In the genomic region with DNA sequence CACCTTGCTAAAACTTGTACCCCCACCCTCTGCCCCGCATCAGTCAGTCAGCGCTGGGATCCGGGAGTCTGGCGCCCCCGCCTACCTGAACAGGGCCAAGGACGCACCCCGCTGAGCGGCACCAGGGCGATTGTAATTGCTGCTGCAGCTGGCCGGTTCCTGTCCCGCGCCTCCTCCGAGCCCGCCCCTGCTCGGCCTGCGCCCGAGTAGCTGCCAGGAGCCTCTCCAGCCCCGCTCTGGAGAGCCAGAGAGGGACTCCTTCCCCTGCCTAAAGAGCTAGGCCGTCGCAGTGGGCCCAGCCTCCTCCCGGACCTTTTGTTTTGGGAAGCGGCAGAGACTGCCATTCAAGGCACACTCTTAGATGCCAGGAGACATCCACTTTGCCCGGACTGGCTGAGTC, we compare ENCODE assay signal across 9 mouse cellular contexts. TPM values are rescaled to one million over a fixed set of nuclear protein-coding genes. Genes with fewer than 3 reads are reported as not detected.
DNase-seq lines count a peak whose midpoint lies in the region; ATAC-seq and TF ChIP-seq lines count a peak whose summit lies in the region.
"Had no signal": no experiment of that assay in that cellular context is flagged by ENCODE, and none has a peak within 500 bp of the region (broad histone marks: within the 10 kb centered on the region; RNA-seq: fewer than 3 reads in every experiment).

No protein-coding gene starts in this region.

- TF ChIP-seq POLR2A in brain, embryonic 14.5 days (IDR thresholded peaks at IDR 0.05; ENCODE audit: borderline replicate concordance, extremely low read depth, insufficient read depth, insufficient read length, poor library complexity, severe bottlenecking), result no peak

- H3K4me1 ChIP-seq in intestine, embryonic 14.5 days (replicated peaks; ENCODE audit: control insufficient read depth, insufficient read depth, low read length), result no peaks in the 10 kb centered on the region
- no peaks in the 10 kb centered on the region for H3K4me1 ChIP-seq in stomach, embryonic 16.5 days (ENCODE audit: control insufficient read depth, insufficient read depth, low read length)

- H3K9me3 ChIP-seq in intestine, embryonic 14.5 days (ENCODE audit: control insufficient read depth, low read length), result no peaks in the 10 kb centered on the region
- H3K9me3 ChIP-seq in stomach, embryonic 16.5 days (replicated peaks; ENCODE audit: control insufficient read depth, low read length), result no peaks in the 10 kb centered on the region

- 4% methylated on average over 23 of the region's 23 CpGs for WGBS in intestine, embryonic 14.5 days
- WGBS in stomach, embryonic 16.5 days, result 8% methylated on average over 23 of the region's 23 CpGs

- peak overlapping the region; percentile 25; the same call in 1 of the 2 replicates for H3K9ac ChIP-seq in intestine, embryonic 14.5 days (ENCODE audit: low read length)
- H3K9ac ChIP-seq in stomach, embryonic 16.5 days (ENCODE audit: low read length), result peak overlapping the region; percentile 65

- peak; percentile 51 for DNase-seq in R1 (ENCODE audit: low read depth, low spot score)
- peak; percentile 49 for DNase-seq in brain, embryonic 14.5 days (ENCODE audit: low read depth)
- DNase-seq in gastrocnemius, postnatal 4 days (ENCODE audit: low spot score in 2 of 2), result peak; percentile 70 to 78
- DNase-seq in intestine, embryonic 14.5 days (ENCODE audit: low spot score), result peak; percentile 60
- peak; percentile 48 for DNase-seq in lung, postnatal 14 days
- no peak for DNase-seq in thymus, postnatal 4 days

- no peak overlapping the region for H3K27ac ChIP-seq in intestine, embryonic 14.5 days (ENCODE audit: low read depth)
- no peak overlapping the region for H3K27ac ChIP-seq in stomach, embryonic 16.5 days (ENCODE audit: low read length)

- no peak for ATAC-seq in intestine, embryonic 14.5 days (replicated peaks; ENCODE audit: low FRiP score, low TSS enrichment, low read depth)
- ATAC-seq in stomach, embryonic 16.5 days (ENCODE audit: insufficient read depth, low FRiP score), result peak; percentile 21; the same call in 1 of the 2 replicates
- no peak for ATAC-seq in megakaryocyte-erythroid progenitor cell, adult 5-6 weeks (replicated peaks; ENCODE audit: low FRiP score, low TSS enrichment, poor library complexity, severe bottlenecking)

- H3K36me3 ChIP-seq in intestine, embryonic 14.5 days (ENCODE audit: control insufficient read depth, insufficient read depth, low read length), result no peaks in the 10 kb centered on the region
- H3K36me3 ChIP-seq in stomach, embryonic 16.5 days (ENCODE audit: control insufficient read depth, insufficient read depth, low read length), result no peaks in the 10 kb centered on the region

- H3K4me3 ChIP-seq in intestine, embryonic 14.5 days (ENCODE audit: low read depth, low read length), result peak overlapping the region; percentile 10; the same call in 1 of the 2 replicates
- H3K4me3 ChIP-seq in stomach, embryonic 16.5 days (replicated peaks; ENCODE audit: low read length), result no peak overlapping the region

- peak overlapping the region; percentile 30 for H3K4me2 ChIP-seq in intestine, embryonic 14.5 days (ENCODE audit: low read length)
- H3K4me2 ChIP-seq in stomach, embryonic 16.5 days (ENCODE audit: low read depth, low read length), result peak overlapping the region; percentile 36

- peaks cover 19% of the 10 kb centered on the region for H3K27me3 ChIP-seq in intestine, embryonic 14.5 days (replicated peaks; ENCODE audit: control insufficient read depth, insufficient read depth, low read length)
- H3K27me3 ChIP-seq in stomach, embryonic 16.5 days (ENCODE audit: control insufficient read depth, insufficient read depth, low read length), result peaks cover 10% of the 10 kb centered on the region; the same call in 1 of the 2 replicates

- TF ChIP-seq CTCF in brain, embryonic 14.5 days (IDR thresholded peaks at IDR 0.05; ENCODE audit: borderline replicate concordance, extremely low read depth, insufficient read depth, insufficient read length), result no peak

RNA-seq across cellular contexts. Expression of gene Zfp385c, which starts 19.1 kb away (rescaled TPM):
- polyA plus RNA-seq in brain, embryonic 14.5 days (2012; rRNA removed), result 0.40 and 0.63 TPM in 2 replicates
- total RNA-seq in gastrocnemius, postnatal 4 days (2021), result 1 to 10 TPM; 1.9 to 2.2 TPM
- 0.26 TPM in 1 of 2 replicates, not detected in the other for polyA plus RNA-seq in intestine, embryonic 14.5 days (2014; fragmentation: Nextera tagmentation; extraction: Ambion mirVana)
- 0.19 and 0.27 TPM in 2 replicates for polyA plus RNA-seq in stomach, embryonic 16.5 days (2015; fragmentation: Nextera tagmentation; extraction: Ambion mirVana)
- total RNA-seq in megakaryocyte-erythroid progenitor cell, adult 5-6 weeks (2014; fragmentation: Nextera tagmentation), result not detected in 2 replicates
- total RNA-seq in megakaryocyte-erythroid progenitor cell, adult 5-6 weeks (2017), result not detected in 2 replicates
- total RNA-seq: liver, adult 2 months had no signal
- polyA plus RNA-seq: liver, adult 2 months had no signal

RNA-seq across cellular contexts. Expression of gene Dhx58, which starts 30.9 kb away (rescaled TPM):
- 2.4 and 2.6 TPM in 2 replicates for polyA plus RNA-seq in brain, embryonic 14.5 days (2012; rRNA removed)
- total RNA-seq in gastrocnemius, postnatal 4 days (2021), result 1 to 10 TPM; 1.0 to 1.1 TPM
- 2.2 and 2.4 TPM in 2 replicates for polyA plus RNA-seq in intestine, embryonic 14.5 days (2014; fragmentation: Nextera tagmentation; extraction: Ambion mirVana)
- 2.8 and 3.6 TPM in 2 replicates for polyA plus RNA-seq in stomach, embryonic 16.5 days (2015; fragmentation: Nextera tagmentation; extraction: Ambion mirVana)
- total RNA-seq in megakaryocyte-erythroid progenitor cell, adult 5-6 weeks (2014; fragmentation: Nextera tagmentation), result 14.2 and 16.4 TPM in 2 replicates
- total RNA-seq in megakaryocyte-erythroid progenitor cell, adult 5-6 weeks (2017), result 11.8 and 12.9 TPM in 2 replicates

RNA-seq across cellular contexts. Expression of gene Kat2a, which starts 39.1 kb away (rescaled TPM):
- 60.4 and 61.8 TPM in 2 replicates for polyA plus RNA-seq in brain, embryonic 14.5 days (2012; rRNA removed)
- total RNA-seq in gastrocnemius, postnatal 4 days (2021), result 10 to 100 TPM; 20.6 to 21.6 TPM
- polyA plus RNA-seq in intestine, embryonic 14.5 days (2014; fragmentation: Nextera tagmentation; extraction: Ambion mirVana), result 55.5 and 60.0 TPM in 2 replicates
- 40.6 and 41.5 TPM in 2 replicates for polyA plus RNA-seq in stomach, embryonic 16.5 days (2015; fragmentation: Nextera tagmentation; extraction: Ambion mirVana)
- 60.8 and 61.6 TPM in 2 replicates for total RNA-seq in megakaryocyte-erythroid progenitor cell, adult 5-6 weeks (2014; fragmentation: Nextera tagmentation)
- 15.2 and 30.5 TPM in 2 replicates for total RNA-seq in megakaryocyte-erythroid progenitor cell, adult 5-6 weeks (2017)

RNA-seq across cellular contexts. Expression of gene Hspb9, which starts 40.5 kb away (rescaled TPM):
- not detected in 2 replicates for polyA plus RNA-seq in brain, embryonic 14.5 days (2012; rRNA removed)
- total RNA-seq in gastrocnemius, postnatal 4 days (2021), result not detected
- 0.78 and 0.96 TPM in 2 replicates for polyA plus RNA-seq in intestine, embryonic 14.5 days (2014; fragmentation: Nextera tagmentation; extraction: Ambion mirVana)
- polyA plus RNA-seq in stomach, embryonic 16.5 days (2015; fragmentation: Nextera tagmentation; extraction: Ambion mirVana), result 0.36 TPM in 1 of 2 replicates, not detected in the other
- total RNA-seq in megakaryocyte-erythroid progenitor cell, adult 5-6 weeks (2014; fragmentation: Nextera tagmentation), result not detected in 2 replicates
- total RNA-seq in megakaryocyte-erythroid progenitor cell, adult 5-6 weeks (2017), result not detected in 2 replicates
- total RNA-seq: liver, adult 2 months had no signal
- polyA plus RNA-seq: liver, adult 2 months had no signal

RNA-seq across cellular contexts. Expression of gene Dnajc7, which starts 53.2 kb away (rescaled TPM):
- 139 and 201 TPM in 2 replicates for polyA plus RNA-seq in brain, embryonic 14.5 days (2012; rRNA removed)
- 100 to 1,000 TPM; 192 to 239 TPM for total RNA-seq in gastrocnemius, postnatal 4 days (2021)
- 61.7 and 70.5 TPM in 2 replicates for polyA plus RNA-seq in intestine, embryonic 14.5 days (2014; fragmentation: Nextera tagmentation; extraction: Ambion mirVana)
- 209 and 214 TPM in 2 replicates for polyA plus RNA-seq in stomach, embryonic 16.5 days (2015; fragmentation: Nextera tagmentation; extraction: Ambion mirVana)
- 133 and 176 TPM in 2 replicates for total RNA-seq in megakaryocyte-erythroid progenitor cell, adult 5-6 weeks (2014; fragmentation: Nextera tagmentation)
- 139 and 147 TPM in 2 replicates for total RNA-seq in megakaryocyte-erythroid progenitor cell, adult 5-6 weeks (2017)
